Mouse (Mus musculus): ENCODE measurements at regions not wholly inside any gene's neighbourhood (a gene's known extent, or its start where the extent isn't known, plus 50 kb on each side); places are given as distances from the start of the nearest gene placed in this dataset.

- in situ Hi-C loops (cut with MboI, MseI) = loop anchor here in 1 of 2 experiments (10.0 kb wide), 1 partner anchor 1169 kb away; no protein-coding TSS in a partner anchor
These were observed 143.5 kb downstream of the Ets2 start for GRCm38 (mm10) chr16:95845323-95845860.

- in situ Hi-C loops (cut with MboI, MseI) = loop anchor here in 1 of 2 experiments (10.0 kb wide), 1 partner anchor 1170 kb away; no protein-coding TSS in a partner anchor
These were observed 142.8 kb downstream of the Ets2 start for GRCm38 (mm10) chr16:95844691-95845090.

GRCm38 (mm10) chr16:95842766-95843165 is 140.9 kb downstream of the Ets2 start:
- in situ Hi-C loops (cut with MboI, MseI) = loop anchor here in 1 of 2 experiments (10.0 kb wide), 1 partner anchor 1172 kb away; no protein-coding TSS in a partner anchor

- in situ Hi-C loops (cut with MboI, MseI) = loop anchor here in 1 of 2 experiments (10.0 kb wide), 1 partner anchor 1175 kb away; no protein-coding TSS in a partner anchor
These were observed 137.8 kb downstream of the Ets2 start for GRCm38 (mm10) chr16:95839512-95840253.

GRCm38 (mm10) chr16:95838886-95839430 is 137.1 kb downstream of the Ets2 start:
- in situ Hi-C loops (cut with MboI, MseI) = no loop called here

- in situ Hi-C loops (cut with MboI, MseI) = no loop called here
These were observed 136.6 kb downstream of the Ets2 start for GRCm38 (mm10) chr16:95838478-95838846.

DNA sequence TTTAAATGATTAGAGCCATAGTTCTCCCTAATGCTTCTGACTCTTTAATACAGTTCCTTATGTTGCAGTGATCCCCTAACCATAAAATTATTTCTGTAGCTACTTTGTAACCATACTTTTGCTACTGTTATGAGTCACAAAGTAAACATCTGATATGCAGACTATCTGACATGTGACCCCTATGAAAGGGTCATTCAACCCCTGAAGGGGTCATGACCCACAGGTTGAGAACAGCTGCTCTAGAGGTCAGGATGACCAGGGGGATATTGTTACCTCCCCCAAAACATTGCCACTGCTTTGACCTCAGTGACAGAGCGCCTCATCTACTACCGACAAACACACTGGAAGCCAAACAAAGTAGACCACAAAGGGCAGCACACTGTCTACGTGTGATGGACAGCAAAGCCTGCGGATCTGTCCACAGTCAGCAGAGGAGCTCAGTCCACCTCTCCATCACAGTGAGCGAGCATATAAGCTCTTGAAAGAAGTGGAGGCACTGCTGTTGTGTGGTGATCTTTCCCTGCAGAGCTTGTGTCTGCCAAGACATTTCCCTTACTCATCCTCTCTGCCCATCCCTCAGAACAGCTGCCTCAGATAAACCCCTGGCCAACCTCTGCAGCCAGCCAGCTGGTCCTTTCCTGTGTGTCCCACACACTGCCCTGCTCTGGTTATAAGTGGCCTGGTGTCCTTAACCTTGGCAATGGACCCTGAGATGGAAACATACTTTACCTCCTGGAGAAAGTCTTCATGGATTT is 136.0 kb downstream of the Ets2 start:
- in situ Hi-C loops (cut with MboI, MseI) = no loop called here

- in situ Hi-C loops (cut with MboI, MseI) = no loop called here
These were observed 134.1 kb downstream of the Ets2 start for GRCm38 (mm10) chr16:95835941-95836340.

DNA sequence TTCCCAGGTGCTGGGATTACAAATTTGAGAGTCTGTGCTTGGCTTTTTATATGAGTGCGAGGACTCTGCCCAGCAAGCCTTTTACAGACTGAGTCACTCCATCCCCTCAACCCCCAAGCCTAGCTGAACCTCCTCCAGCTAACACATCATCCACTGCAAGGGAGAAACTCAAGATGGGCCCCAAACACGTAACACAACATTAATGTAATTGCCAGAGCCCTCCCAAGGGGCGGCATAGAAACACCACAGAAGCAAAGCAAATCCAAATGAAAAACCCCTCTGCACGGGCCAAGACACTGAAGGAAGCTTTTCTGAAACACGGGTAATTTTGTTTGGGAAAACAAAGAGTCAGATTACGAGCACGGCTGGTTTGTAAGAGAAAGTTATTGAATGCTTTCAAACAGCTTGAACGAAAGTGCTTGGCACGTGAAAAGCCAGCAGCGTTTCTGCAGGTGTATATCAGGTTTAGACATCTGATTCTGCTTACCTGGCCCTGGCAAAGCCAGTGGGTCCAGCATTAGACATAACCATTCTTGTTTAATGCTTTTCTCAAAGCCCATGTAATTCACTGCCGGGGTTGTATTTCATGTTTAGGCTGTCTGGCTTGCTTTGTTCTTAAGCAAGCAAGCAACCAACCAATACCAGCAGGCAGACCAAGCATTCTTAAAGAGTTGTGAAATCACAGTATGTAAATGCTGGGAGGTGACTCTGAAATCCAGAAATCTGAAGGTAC is 132.8 kb downstream of the Ets2 start:
- in situ Hi-C loops (cut with MboI, MseI) = no loop called here

DNA sequence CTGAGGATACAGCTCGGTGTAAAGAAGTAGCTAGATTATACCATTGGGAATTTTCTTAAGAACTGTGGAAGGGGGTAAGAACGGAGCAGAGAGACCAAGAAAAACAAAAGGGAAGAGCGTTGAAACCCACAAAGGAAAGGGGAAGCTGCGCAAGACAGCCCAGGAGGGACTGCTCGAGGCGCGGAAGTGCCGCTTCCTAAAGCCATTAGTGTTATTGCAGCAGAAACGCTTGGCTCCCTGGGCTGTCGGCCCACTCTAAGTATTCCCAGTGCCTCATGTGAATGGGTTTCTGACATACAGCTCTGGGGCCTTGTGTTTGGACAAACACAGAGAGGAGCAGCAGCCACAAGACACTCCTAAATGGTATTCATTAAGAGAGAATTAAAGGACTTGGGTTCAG is 131.6 kb downstream of the Ets2 start:
- in situ Hi-C loops (cut with MboI, MseI) = no loop called here

GRCm38 (mm10) chr16:95832346-95832739 is 130.5 kb downstream of the Ets2 start:
- in situ Hi-C loops (cut with MboI, MseI) = no loop called here

DNA sequence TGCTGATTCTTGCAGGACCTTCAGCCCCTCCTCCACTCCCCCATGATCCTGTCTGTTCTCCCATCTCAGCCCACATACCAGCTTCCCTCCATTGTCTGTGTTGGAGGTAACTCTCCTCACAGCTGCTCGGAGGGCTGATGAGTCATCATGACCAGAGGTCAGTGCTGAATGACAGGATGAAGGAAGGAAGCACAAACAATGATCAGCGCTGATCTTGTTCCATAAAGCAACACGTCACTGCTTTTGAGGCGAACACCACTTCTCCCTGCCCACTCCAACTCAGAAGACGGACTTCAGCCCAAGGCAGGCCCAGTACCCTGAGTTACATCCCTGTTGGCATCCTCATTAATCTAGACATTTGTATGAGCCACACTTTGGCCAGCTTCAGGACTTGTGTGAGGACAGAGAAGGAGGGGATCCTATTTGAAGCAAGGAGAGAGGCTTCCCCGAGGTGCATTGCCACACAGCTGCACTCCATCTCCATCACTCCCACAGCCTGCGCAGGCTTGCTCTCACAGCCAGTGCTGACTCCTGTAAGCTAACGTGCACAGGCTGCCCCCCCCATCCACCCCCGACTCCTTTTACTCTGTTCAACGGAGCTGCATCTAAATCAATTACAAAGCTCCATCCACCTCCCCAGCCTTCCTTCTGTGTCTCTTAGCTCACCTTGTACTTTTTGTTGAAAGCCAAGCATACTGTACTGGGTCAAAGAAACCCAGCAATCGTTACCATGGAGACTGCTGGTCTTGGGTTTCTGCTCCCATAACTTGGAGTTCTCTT is 129.9 kb downstream of the Ets2 start:
- in situ Hi-C loops (cut with MboI, MseI) = no loop called here

GRCm38 (mm10) chr16:95827402-95827737 is 125.5 kb downstream of the Ets2 start:
- in situ Hi-C loops (cut with MboI, MseI) = loop anchor here in 1 of 2 experiments (10.0 kb wide), 1 partner anchor 63 kb away; no protein-coding TSS in a partner anchor

GRCm38 (mm10) chr16:95826681-95827401 is 125.0 kb downstream of the Ets2 start:
- in situ Hi-C loops (cut with MboI, MseI) = loop anchor here in 1 of 2 experiments (10.0 kb wide), 1 partner anchor 62 kb away; no protein-coding TSS in a partner anchor

DNA sequence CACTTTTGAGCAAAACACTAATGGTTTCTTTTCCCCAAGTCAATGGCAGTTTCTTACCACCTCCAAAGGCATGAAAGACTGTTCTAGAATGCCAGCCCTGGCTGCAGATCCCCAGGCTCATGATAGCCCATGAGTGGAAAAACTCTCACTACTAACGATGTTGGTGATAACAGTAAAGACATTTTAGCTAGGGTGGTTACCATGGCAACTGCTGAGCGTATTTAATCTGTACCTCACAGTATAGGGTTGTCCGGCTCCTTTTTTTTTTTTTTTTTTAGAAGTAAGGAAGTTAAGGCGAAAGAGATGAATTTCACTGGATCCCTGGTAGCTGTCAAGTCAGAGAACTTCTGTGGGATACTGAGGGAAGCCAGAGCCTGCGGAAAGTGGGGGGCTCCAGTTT is 123.8 kb downstream of the Ets2 start:
- in situ Hi-C loops (cut with MboI, MseI) = loop anchor here in 1 of 2 experiments (10.0 kb wide), 1 partner anchor 61 kb away; no protein-coding TSS in a partner anchor

DNA sequence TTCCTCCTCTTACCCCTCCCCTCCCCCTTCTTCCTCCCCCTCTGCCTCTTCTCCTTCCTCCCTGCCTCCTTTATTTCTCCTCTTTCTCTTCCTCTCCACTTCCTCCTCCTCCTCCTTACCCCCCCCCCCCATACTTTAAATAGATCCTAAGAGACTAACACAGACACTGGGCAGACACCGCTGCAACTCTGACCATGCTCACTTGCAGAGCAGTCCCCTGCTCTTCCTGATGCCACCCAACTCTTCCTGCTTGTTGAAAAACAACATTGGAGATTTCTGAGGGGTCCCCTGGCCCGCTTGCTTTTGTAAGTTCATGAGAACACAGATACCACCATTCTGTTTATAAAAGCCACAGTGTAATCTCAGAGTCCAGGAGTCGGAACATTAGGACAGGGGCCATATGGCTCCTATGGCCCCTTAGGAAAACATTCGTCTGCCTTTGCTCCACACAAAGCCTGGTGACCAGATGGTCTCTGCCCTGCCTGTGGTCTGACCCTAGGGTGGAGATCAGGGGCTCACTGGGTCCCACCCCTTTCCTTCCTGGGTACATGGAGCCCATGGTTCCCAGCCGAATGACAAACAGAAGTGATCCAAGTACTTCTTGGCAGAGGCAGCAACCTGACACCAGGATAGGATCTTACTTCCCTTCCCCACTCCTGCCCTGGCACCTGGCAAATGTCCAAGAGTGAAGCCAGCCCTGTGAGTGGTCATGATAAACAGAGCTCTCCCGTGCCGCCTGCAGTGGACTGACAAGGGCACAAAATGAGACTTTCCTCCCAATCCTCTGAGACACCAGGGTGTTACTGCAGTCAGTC is 123.1 kb downstream of the Ets2 start:
- in situ Hi-C loops (cut with MboI, MseI) = loop anchor here in 1 of 2 experiments (10.0 kb wide), 1 partner anchor 60 kb away; no protein-coding TSS in a partner anchor

GRCm38 (mm10) chr16:95823803-95824202 is 121.9 kb downstream of the Ets2 start:
- in situ Hi-C loops (cut with MboI, MseI) = loop anchor here in 1 of 2 experiments (10.0 kb wide), 1 partner anchor 59 kb away; no protein-coding TSS in a partner anchor

GRCm38 (mm10) chr16:95821080-95821479 is 119.2 kb downstream of the Ets2 start:
- in situ Hi-C loops (cut with MboI, MseI) = loop anchor here in 1 of 2 experiments (10.0 kb wide), 1 partner anchor 56 kb away; no protein-coding TSS in a partner anchor

Data from T-helper 17 cell (primary cell).